Mouse (Mus musculus) CH12.LX (cell line): ENCODE data around the gene Rgl1.

Source experiments
- CTCF ChIP-seq, 2 experiments: IDR thresholded peaks in 1 of 2; conservative IDR thresholded peaks in 1 of 2; 2 replicates each; pipeline ENCODE4 v1.5.1; 2011 to 2012; ENCODE audit warnings: low read depth in 2 of 2, low read length in 2 of 2, improper control_type of control experiment in 1 of 2, inconsistent platforms in 1 of 2, mild to moderate bottlenecking in 1 of 2, moderate library complexity in 1 of 2
- MEF2A ChIP-seq: IDR thresholded peaks from 2 replicates; pipeline ENCODE4 v1.6.1; 2014; ENCODE audit warnings: low read depth, mild to moderate bottlenecking, inconsistent platforms, low read length, improper control_type of control experiment, borderline replicate concordance
- MXI1 ChIP-seq: IDR thresholded peaks from 2 replicates; pipeline ENCODE4 v1.6.1; 2011; ENCODE audit warnings: mild to moderate bottlenecking, low read depth, low read length, improper control_type of control experiment

DNA sequence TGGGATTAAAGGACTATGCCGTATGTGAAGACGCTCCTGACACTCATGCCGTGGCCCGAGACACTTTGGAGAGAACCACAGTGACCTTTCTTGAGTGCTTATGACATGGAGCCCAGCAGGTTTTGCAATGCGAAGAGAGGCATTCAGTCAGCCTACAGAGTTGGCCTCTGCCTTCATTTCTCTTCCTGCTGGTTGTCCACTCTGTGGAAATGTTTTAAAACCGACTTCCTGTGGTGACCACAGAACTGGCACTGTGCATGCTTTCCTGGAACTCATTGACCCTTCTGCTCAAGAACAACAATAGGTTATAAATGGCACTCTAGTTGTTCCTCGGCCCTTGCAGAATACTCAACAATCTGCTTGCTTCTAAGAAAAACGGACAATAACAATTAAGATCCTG, 166.8 kb downstream of the Rgl1 start:
- TF ChIP-seq MXI1 (no peak), CTCF (conservative IDR thresholded peaks at IDR 0.05 in 1 of 2, IDR thresholded peaks at IDR 0.05 in 1 of 2; ENCODE audit: low read depth in 2 of 2, low read length in 2 of 2) (no peak), MEF2A (no peak)
